Mouse (Mus musculus): ENCODE measurements around the gene Zzef1.

Zzef1 gene

DNA sequence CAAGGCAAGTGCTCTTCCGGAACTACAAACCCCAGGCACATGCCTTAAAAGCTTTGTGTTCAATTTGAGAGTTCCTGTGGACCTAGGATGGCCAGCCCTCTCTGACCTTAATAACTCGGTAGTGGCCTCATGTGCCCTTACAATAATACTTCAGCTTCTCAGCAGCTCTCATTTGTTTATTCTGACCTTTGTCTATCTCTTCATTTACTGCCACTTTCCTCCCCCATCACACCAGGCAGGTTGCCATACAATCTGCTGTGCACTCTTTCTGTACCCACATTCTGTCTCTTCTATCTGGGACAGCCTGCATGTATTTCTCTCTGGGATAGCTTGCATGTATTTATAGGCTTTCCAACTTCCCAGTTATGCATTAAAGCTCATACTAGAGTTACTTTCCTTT, 10.5 kb downstream of the Zzef1 start:
- no peak for DNase-seq (ENCODE audit: low spot score in 2 of 2)

DNA sequence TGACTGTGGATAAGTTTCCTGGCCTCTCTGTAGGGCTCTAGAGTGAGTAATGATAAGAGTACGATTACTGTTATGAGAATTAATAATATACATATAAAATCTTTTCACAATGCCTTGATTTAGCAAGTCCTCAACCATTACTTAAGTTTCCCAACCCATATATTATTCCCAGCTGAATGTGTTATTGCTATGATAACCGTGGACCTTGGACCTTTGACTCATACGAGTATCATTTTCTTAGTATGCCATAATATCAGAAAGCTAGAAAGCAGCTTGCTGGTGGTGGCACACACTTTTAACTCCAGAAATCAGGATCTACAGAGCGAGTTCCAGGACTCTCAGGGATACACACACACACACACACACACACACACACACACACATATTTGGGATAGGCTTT, 12.0 kb downstream of the Zzef1 start:
- no peak for DNase-seq (ENCODE audit: low spot score in 2 of 2)

DNA sequence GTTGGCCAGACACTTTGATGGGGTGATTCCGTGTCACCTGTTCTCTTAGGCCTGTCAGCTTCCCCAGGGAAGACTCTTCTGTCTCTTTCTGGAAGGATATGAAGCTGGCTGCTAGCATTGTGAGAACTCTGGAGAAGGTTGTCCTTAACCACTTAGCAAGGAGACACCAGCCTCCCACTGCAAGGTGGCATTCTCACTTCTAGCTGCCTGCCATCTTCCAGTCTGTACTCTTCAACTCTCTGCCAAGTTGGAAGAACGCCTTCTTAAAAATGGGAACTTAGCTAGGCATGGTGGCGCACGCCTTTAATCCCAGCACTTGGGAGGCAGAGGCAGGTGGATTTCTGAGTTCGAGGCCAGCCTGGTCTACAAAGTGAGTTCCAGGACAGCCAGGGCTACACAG, 17.7 kb downstream of the Zzef1 start:
- DNase-seq (ENCODE audit: low spot score in 2 of 2) = no peak

DNA sequence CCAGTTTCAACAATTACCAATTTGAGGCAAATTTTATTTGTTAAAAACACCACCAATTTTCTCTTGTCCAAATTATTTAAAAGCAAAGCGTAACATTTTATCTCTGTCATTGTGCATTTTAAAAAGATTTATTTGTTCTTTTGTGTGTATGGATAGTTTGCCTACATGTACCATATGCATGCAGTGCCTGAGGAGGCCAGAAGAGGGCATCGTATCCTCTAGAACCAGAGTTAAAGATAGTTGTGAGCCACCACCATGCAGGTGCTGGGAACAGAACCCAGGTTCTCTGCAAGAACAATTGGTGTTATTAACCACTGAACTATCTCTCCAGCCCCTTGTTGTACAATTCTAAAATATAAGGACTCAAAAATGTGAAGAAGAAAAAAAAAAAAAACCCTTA, 18.2 kb downstream of the Zzef1 start:
- no peak for DNase-seq (ENCODE audit: low spot score in 2 of 2)

DNA sequence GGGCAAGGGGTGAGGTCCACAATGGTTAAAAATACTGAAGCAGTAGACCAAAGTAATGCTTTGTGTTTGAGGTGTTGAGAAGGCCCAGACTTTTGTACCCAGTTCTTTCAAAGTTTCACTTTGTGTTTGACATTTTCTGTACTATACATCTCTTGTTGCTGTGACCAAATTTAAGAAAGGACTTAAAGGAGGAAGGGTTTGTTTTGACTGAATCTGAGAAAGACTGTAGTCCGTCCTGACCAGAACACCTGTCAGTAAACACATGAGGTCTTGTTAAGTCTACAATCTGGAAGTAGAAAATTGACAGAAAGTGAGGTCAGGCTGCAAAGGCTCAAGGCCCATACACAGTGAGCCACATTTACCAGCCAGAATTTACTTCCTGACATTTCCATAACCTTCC, 20.8 kb downstream of the Zzef1 start:
- no peak for DNase-seq (ENCODE audit: low spot score in 2 of 2)

DNA sequence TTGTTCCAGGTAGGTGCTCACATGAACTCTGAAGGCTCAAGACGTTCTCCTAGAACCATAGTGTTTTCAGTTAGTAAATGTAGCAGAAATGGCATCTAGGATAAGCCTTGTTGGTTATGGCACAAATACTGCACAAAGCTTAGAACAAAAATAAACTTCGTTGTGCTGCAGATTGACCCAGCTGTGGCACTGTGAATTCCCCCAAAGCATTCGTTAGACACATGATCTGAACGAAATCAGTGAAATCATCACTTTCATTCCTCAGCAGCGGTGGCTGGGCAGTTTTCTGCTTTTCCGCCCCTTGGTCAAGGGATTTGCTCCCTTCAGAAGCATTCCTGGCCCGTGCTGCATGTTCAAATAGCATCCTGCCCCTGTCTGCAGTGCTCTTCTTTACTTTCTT, 22.0 kb downstream of the Zzef1 start:
- DNase-seq (ENCODE audit: low spot score in 2 of 2) = no peak

DNA sequence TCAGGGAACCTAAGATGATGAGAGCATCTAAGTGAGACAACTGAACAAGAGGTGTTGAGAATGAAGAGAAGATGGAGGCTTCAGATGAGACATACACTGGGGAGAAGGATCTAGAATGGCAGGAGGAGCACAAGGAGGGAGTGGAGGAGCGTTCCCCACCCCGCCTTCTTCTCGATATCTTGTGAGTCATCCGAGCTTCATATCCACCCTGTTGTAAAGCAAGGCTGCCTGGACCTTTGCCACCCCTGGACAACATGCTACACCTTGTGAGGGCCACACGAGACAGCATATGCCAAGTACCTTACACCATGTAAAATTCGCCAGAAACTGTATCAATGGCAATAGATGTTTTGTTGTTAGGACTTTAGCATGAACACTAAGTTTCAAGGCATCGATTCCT, 25.0 kb downstream of the Zzef1 start:
- no peak for DNase-seq (ENCODE audit: low spot score in 2 of 2)

DNA sequence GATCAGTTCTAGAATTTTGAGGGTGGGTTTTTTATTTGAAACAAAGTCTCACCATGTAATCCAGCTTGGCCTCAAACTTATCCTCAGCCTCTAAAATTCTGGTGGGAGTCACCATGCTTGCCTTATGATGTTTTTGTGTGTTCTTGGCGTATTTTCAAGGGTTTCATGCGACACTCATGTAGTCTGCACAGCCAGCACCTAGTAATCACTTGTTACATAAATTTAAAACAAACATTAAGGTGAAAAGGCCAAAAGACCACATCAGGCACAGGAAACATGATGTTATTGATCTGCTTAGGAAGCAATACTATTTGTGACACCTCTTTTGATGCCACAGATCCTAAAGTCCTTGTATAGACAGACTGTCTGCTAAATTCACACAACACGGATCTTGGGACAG, 33.8 kb downstream of the Zzef1 start:
- no peak for DNase-seq (ENCODE audit: low spot score in 2 of 2)

DNA sequence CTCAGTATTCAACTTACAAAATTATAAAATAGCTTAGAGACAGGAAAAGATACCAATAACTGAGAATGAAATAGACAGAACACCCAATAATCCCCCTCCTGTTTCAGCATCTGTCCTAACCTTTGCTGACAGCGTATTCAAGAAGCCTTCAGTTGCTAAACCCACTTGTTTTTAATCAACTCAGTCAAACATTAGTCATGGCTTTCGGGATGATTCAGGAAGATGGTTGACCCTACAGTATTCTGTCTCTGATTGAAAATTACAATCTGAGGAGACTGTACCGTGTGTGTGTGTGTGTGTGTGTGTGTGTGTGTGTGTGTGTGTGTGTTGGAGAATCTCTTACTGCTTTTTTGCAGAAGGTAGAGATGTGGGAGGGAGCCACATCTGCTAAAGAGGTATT, 46.7 kb downstream of the Zzef1 start:
- DNase-seq (ENCODE audit: low spot score in 2 of 2) = no peak

DNA sequence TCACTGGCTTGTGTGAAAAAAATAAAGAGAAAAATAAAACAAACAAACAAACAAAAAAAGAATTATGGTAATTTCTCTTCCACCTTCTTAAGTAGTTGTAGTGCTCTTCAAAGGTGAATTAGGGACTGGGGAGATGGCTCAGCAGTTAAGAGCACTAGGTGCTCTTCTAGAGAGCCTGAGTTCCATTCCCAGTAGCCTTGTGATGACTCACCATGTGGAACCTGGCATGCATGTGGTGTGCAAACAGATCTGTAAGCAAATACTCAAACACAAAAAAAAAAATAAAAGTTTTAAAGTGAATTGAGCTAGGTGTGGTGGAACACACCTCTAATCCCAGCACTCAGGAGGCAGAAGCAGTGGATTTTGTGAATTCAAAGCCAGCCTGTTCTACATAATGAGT, 47.5 kb downstream of the Zzef1 start:
- no peak for DNase-seq (ENCODE audit: low spot score in 2 of 2)

DNA sequence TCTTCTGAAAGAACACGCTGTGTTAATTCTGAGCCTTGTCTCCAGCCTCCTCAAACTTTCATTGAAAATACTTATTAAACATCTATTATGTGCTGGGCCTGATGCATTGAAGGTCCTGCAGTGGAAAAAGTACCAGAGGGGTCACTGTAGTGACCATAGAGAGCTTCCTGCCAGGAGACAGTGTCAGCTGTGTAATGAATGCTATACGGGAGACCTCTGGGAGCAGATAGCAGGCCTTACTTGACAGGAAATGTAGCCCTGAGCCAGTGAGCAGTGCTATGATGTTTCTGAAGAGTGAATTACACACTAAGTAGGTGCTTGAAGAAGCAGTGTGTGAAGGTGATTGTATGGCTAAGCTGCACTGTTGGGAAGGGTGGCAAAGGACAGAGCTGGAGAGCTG, 49.5 kb downstream of the Zzef1 start:
- no peak for DNase-seq (ENCODE audit: low spot score in 2 of 2)

DNA sequence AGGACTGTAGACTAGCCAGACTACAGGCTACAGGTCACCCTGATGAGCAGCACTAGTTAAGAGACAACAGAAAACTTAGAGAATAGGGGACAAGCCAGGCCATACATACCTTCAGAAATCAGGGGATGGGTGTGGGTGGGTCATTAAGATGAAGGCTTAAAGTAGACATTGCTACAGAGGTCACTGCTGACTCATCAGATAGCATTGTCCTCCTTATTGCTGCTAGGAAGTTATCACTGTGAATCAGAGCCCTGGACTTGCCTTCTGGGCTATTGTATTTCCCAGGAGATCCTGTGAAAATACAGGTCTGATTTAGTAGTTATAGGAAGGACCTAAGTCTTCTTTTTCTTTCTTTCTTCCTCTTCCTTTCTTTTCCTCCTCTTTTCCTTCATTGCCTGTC, 50.7 kb downstream of the Zzef1 start:
- DNase-seq (ENCODE audit: low spot score in 2 of 2) = no peak

DNA sequence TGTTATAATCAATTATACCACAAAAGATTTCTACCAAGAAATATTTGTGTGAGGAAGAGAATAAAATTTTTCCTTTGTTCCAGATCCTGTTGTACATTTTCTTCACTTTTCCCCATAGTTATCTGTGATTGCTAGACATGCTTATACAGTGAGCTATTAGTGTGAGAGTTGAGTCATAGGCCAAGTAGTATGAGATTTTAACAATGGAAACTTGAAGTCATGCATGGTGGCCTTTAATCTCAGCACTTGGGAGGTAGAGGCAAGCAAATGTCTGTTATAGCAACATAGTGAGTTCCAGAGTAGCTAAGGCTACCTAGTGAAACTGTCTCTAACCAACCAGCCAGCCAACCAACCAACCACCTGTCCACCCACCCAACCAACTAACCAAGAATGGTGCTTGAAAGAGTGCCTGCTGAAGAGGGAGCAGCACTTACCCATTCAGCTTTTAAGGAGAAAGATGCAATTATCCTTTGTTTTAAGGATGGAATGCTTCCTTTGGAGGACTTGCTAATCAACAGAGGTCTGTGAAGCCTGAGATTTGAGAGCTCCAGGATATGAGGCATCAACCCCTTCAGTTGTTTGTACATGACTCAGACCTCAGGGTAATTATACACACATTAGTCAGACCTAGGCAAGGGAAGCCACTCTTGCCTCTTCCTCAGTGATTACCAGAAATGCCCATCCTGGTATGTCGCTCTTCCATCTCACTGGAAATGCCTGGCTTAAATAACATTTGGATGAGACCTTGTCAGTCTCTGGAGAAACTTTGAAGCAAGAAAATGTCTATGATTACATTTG, 52.0 kb downstream of the Zzef1 start:
- DNase-seq (ENCODE audit: low spot score in 2 of 2) = no peak

DNA sequence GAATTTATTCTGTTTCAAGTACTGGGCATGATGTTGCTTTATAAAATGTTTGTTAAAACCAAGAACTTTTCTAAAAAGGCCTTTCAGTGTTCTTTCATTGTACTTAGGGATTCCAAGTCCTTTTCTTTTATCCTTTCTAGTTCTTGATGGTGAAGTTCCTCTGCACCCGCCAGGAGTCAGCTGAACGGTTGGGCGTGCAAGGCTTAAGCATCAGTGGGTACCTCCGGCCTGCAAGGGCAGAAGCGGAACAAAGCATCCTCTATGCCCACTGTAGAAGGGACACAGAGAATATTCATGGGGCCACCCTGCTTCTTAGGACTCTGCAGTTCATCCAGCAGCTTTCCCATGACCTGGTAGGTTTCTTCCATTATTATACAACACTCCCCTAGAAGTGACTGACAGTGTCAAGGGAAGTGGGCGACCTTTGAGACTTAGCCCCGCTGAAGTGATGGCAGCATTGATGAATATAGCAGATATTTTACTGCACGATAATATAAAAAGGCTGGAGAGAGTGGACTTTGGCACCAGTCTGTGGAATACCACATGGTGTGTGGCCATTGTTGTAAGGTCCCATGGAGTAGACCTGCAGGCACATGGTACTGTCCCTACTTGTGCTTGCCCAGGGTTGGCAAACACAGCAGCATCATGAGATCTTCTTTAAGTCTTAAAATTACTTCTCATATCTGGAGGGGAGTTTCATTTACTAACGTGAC, 54.5 kb downstream of the Zzef1 start:
- no peak for DNase-seq (ENCODE audit: low spot score in 2 of 2)

DNA sequence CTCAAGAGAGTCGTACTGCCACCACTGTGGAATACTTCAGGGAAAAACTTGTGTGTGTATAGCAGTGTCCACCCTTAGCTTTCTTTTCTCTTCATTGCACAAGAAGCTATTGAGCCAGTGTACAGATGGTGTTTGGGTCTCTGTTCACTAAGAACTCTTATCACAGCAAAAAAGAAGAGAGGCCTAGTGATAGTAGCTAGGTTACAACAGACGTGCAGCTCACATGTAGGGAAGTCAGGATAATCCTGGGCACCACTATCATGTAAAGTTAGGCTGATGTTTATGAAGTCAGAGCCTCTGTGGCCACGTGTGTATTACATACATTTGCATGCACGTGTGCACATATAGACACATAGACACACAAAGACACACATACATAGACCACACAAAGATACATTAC, 55.2 kb downstream of the Zzef1 start:
- no peak for DNase-seq (ENCODE audit: low spot score in 2 of 2)

DNA sequence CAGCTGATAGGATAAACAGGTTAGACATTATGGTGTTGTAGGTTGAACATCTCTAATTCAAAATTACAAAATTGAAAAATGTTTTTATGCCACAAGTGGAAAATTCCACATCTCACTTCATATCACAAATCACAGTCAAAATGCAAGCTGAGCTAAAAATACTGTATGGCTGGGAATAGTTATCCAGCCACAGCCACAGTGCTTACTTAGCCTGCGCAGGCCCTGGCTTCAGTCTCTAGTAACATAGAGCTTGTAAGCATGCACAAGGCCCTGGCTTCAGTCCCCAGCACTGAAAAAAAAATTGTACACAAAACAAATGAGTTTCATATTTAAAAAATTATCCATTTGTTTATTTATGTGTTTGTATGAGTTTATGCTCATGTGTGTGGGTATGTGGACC, 56.1 kb downstream of the Zzef1 start:
- no peak for DNase-seq (ENCODE audit: low spot score in 2 of 2)

DNA sequence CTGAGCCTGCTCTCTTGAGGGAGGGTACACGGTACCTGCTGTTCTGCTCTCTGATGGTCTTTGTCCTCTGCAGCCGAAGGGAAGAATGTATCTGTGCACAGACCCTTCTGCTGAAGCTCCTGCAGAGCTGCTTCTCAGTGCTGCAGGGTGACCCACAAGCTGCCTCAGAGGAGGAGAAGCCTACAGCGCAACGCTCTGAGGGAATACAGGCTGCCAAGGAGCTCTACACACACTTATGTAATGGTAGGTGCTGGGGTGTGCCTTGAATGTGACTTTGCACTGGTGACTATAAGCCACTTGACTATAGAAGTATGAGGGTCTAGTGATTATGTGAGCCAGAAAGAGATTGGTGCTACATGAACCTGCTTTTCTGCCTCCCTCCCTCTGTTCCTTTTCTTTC, 57.1 kb downstream of the Zzef1 start:
- no peak for DNase-seq (ENCODE audit: low spot score in 2 of 2)

DNA sequence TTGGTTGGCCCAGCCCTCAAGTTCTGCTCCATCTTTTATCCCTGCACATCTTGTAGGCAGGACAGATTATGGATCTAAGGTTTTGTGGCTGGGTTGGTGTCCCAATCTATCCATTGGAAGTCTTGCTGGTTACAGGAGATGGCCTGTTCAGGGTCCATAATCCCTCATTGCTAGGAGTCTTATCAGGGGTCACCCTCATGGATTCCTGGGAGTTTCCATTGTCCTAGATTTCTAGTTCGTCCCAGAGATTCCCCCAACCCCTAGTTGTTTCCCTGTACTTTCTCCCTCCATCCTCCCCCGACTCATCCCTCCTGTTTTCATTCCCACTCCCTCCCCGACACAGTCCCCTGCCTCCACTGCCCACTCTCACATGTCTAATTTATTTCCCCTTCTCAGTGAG, 58.2 kb downstream of the Zzef1 start:
- DNase-seq (ENCODE audit: low spot score in 2 of 2) = no peak

DNA sequence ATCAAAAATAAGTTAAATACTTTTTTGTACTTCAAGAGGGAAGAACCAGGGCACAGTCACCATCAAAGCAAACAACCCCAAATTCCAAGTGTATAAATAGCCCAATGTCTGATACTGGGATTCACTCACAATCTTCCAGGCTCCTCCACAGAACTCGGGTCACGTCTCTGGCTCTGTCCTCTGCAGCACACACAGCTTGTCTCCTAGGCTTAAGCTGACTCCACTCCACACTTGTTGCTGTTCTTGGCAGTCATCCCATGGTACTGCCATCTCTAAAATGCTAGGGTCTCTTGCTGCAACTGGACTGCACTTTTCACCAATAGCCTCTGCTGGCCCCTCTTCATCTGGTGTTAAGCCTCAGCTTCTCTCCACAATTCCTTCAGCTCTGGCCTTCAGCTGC, 60.7 kb downstream of the Zzef1 start:
- DNase-seq (ENCODE audit: low spot score in 2 of 2) = no peak

DNA sequence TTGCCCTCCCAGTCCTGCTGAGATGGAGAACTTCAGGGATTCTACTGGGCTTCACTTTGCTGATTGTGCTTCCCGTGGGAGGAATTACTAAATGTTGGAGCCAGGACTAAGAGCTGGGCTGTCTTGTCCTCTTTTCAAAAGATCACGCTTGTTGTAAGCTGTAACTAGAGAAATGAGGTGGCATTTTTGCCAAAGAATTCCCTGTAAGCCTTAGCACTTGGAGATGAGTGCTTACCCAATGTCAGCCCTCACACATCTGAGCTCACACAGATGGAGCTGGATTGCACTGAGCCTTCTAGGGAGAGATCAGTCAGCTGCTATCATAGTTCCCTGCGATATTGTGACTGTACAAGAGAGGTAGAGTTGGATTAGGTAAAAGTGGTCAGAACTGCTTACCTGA, 65.2 kb downstream of the Zzef1 start:
- no peak for DNase-seq (ENCODE audit: low spot score in 2 of 2)

DNA sequence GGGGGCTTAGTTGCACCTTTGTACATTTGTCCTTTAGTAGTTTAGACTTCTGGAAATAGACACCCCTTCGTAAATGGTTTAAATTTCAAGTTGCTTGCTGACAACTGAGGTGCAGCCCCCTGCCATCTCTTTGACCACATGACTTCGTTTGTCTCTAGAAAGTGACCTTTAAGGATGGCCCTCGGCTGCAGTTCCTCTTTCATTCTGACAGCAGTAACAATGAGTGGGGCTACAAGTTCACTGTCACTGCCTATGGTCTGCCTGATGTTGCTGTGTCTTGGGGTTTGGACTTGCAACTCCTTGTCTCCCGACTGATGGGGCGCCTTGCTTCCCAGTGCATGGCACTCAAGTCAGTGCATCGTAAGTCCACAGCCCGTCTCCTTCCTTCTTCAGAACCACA, 70.4 kb downstream of the Zzef1 start:
- no peak for DNase-seq (ENCODE audit: low spot score in 2 of 2)

DNA sequence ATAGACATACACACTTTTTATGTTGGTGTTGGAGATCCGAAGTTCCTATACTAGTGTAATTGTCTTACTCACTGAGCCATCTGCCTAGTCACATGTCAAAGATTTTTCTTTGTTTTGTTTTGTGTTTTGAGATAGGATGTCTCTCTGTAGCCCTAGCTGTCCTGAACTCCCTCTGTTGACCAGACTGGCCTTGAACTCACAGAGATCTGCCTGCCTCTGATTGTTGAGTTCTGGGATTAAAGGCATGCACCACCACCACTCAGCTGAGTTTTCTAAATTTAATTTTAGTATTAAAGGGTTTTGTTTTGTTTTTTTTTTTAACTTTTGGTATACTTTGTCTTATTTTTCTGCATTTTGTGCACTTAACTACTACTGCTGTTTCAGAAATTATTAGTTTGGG, 76.0 kb downstream of the Zzef1 start:
- DNase-seq (ENCODE audit: low spot score in 2 of 2) = no peak

DNA sequence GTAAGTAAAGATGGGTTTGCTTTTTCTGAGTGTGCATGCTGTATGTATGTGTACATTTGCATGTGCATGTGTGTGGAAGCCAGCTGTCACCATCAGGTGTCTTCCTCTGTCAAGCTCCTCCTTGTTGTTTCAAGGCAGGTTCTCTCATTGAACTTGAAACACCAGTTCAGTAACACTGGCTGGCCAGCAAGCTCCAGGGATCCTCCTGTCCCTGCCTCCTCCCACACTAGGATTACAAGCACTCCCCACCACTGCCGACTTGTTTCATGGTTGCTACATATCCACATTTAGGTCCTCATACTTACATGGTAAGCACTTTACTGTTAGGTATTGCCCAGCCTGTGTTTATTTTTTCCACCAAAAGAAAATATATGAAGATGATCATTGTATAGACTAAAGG, 96.6 kb downstream of the Zzef1 start:
- DNase-seq (ENCODE audit: low spot score in 2 of 2) = no peak

DNA sequence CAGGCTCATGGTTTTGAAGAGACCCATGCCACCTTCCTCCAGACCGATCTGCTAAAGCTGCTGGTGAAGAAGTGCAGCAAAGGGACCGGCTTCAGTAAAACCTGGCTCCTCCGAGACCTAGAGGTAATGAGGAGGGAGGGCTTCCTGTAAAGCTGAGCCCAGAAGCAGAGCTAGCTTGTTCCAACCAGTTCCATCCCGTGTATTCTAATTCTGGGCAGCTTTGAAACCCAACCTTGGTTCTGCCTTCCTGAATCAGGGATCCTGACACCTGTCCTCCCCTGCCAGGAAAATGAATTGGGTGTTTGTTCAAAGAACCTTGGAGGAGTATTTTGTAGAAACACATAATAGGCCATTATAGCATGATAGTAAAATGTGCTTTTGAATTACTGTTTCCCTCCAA, 112.4 kb downstream of the Zzef1 start:
- no peak for DNase-seq (ENCODE audit: low spot score in 2 of 2)

Data from urinary bladder, postnatal 36 days (tissue).